Comparison of ENCODE assay signal across 15 mouse cellular contexts in genomic region chr4:119717443-119717842, GRCm38 (mm10). TPM values are rescaled to one million over a fixed set of nuclear protein-coding genes. Genes with fewer than 3 reads are reported as not detected.
A peak's percentile ranks its signal among the peaks of the same experiment; 100 is the strongest.
DNase-seq lines count a peak whose midpoint lies in the region; ATAC-seq lines count a peak whose summit lies in the region.
"Had no signal": no experiment of that assay in that cellular context is flagged by ENCODE, and none has a peak within 500 bp of the region (broad histone marks: within the 10 kb centered on the region; RNA-seq: fewer than 3 reads in every experiment).

No protein-coding gene starts in this region.

- H3K36me3 ChIP-seq in liver, embryonic 11.5 days (ENCODE audit: control insufficient read depth, insufficient read depth, low read length) = no peaks in the 10 kb centered on the region
- H3K36me3 ChIP-seq: G1E; hindbrain, embryonic 10.5 days; neural tube, embryonic 12.5 days had no signal

- H3K4me3 ChIP-seq in liver, embryonic 11.5 days (ENCODE audit: low read depth, low read length) = no peak overlapping the region
- H3K4me3 ChIP-seq: hindbrain, embryonic 10.5 days; neural tube, embryonic 12.5 days had no signal

- intact Hi-C loops in gastrocnemius, postnatal 14 days (cut with DNase I; ENCODE audit: low total_unique reads) = no loop called here
- intact Hi-C loops in left cerebral cortex, postnatal 14 days (cut with DNase I) = no loop called here

- 92% methylated on average over 11 of the region's 11 CpGs for WGBS in liver, embryonic 11.5 days

- no peak overlapping the region for H3K9ac ChIP-seq in liver, embryonic 11.5 days (ENCODE audit: low read depth, low read length)
- H3K9ac ChIP-seq: neural tube, embryonic 12.5 days had no signal

- H3K27me3 ChIP-seq in liver, embryonic 11.5 days (replicated peaks; ENCODE audit: control insufficient read depth, insufficient read depth, low read length) = no peaks in the 10 kb centered on the region
- H3K27me3 ChIP-seq: neural tube, embryonic 12.5 days had no signal

- H3K9me3 ChIP-seq in liver, embryonic 11.5 days (ENCODE audit: control insufficient read depth, low read length) = no peaks in the 10 kb centered on the region
- H3K9me3 ChIP-seq: G1E; hindbrain, embryonic 10.5 days; neural tube, embryonic 12.5 days had no signal

- H3K4me1 ChIP-seq in liver, embryonic 11.5 days (replicated peaks; ENCODE audit: control insufficient read depth, insufficient read depth, low read length) = no peaks in the 10 kb centered on the region
- H3K4me1 ChIP-seq: hindbrain, embryonic 10.5 days; neural tube, embryonic 12.5 days had no signal

- H3K4me2 ChIP-seq in liver, embryonic 11.5 days = no peak overlapping the region
- H3K4me2 ChIP-seq: neural tube, embryonic 12.5 days had no signal

- H3K27ac ChIP-seq in liver, embryonic 11.5 days (ENCODE audit: low read depth, low read length) = no peak overlapping the region
- H3K27ac ChIP-seq: hindbrain, embryonic 10.5 days; neural tube, embryonic 12.5 days had no signal

- DNase-seq in adrenal gland, postnatal 10 days = peak; percentile 47
- no peak for DNase-seq in adrenal gland, adult 18-20 months (ENCODE audit: low spot score in 2 of 2)
- peak; percentile 8 to 67 for DNase-seq in left cerebral cortex, adult 8-10 months (ENCODE audit: low spot score in 2 of 2)
- no peak for DNase-seq in left cerebral cortex, adult 11 months (ENCODE audit: low spot score)
- DNase-seq in gastrocnemius, postnatal 14 days = peak; percentile 58
- DNase-seq in left cerebral cortex, postnatal 14 days (ENCODE audit: low spot score in 2 of 2) = peak; percentile 47 to 64
- no peak for DNase-seq in spleen, adult 12 weeks (ENCODE audit: low spot score)
- no peak for DNase-seq in liver, embryonic 11.5 days (ENCODE audit: low spot score)
- DNase-seq: kidney, postnatal 14 days had no signal

- no peak for ATAC-seq in liver, embryonic 11.5 days (replicated peaks; ENCODE audit: low FRiP score)

RNA-seq across cellular contexts. Expression of gene Hivep3, which starts 16.1 kb away (rescaled TPM):
- total RNA-seq in adrenal gland, postnatal 10 days (2021) = 1 to 10 TPM; 7.4 to 9.7 TPM
- 1 to 10 TPM; 6.9 to 9.9 TPM for total RNA-seq in adrenal gland, adult 18-20 months (2021)
- total RNA-seq in left cerebral cortex, adult 8-10 months (2022) = 10 to 100 TPM; 44.8 to 49.2 (median 47.6) TPM
- total RNA-seq in gastrocnemius, postnatal 14 days (2021) = 1 to 10 TPM; 2.9 to 3.0 TPM
- total RNA-seq in left cerebral cortex, postnatal 14 days (2021) = 10 to 100 TPM; 65.4 to 79.8 TPM
- 2.7 and 2.9 TPM in 2 replicates for polyA plus RNA-seq in liver, embryonic 11.5 days (2014; fragmentation: Nextera tagmentation; extraction: Ambion mirVana)
- polyA plus RNA-seq: G1E had no signal

RNA-seq across cellular contexts. Expression of gene Guca2b, which starts 58.7 kb away (rescaled TPM):
- total RNA-seq in adrenal gland, postnatal 10 days (2021) = not detected
- under 1 TPM in 1 of 2 experiments, not detected in 1; 0.56 TPM for total RNA-seq in adrenal gland, adult 18-20 months (2021)
- total RNA-seq in left cerebral cortex, adult 8-10 months (2022) = not detected
- not detected for total RNA-seq in gastrocnemius, postnatal 14 days (2021)
- not detected for total RNA-seq in left cerebral cortex, postnatal 14 days (2021)
- 0.40 TPM in 1 of 2 replicates, not detected in the other for polyA plus RNA-seq in liver, embryonic 11.5 days (2014; fragmentation: Nextera tagmentation; extraction: Ambion mirVana)
- total RNA-seq: common myeloid progenitor, adult 5-6 weeks; megakaryocyte progenitor cell, adult 5-6 weeks had no signal
- polyA plus RNA-seq: G1E; hindbrain, embryonic 10.5 days; limb, embryonic 14.5 days; neural tube, embryonic 12.5 days had no signal

Comparison
In these comparisons a context has a peak if more than half of its experiments do, and no peak if none do; other contexts are left out.
1. DNase-seq: peak in adrenal gland, postnatal 10 days (single experiment), left cerebral cortex, adult 8-10 months (2 of 2), gastrocnemius, postnatal 14 days (single experiment) and left cerebral cortex, postnatal 14 days (2 of 2); none in adrenal gland, adult 18-20 months (0 of 2), left cerebral cortex, adult 11 months (single experiment), spleen, adult 12 weeks (single experiment) and liver, embryonic 11.5 days (single experiment).
2. RNA of gene Hivep3, which starts 16.1 kb away (total RNA-seq): 65.4 to 79.8 TPM in left cerebral cortex, postnatal 14 days and 44.8 to 49.2 TPM in left cerebral cortex, adult 8-10 months; 6.9 to 9.9 TPM in adrenal gland, adult 18-20 months, 7.4 to 9.7 TPM in adrenal gland, postnatal 10 days and 2.9 to 3.0 TPM in gastrocnemius, postnatal 14 days; every median in the first group is over 4 times any median in the second.